In genomic region chr11:116836283-116836682, GRCm38 (mm10) we compare ENCODE assay signal across 2 mouse cellular contexts.
TF ChIP-seq lines count a peak whose summit lies in the region.

No protein-coding gene starts in this region.

TF ChIP-seq in MEL, 35 proteins besides CTCF, POLR2A, EP300 and RAD21:
- peak; percentile 68 for TF ChIP-seq ETS1 (IDR thresholded peaks at IDR 0.05; ENCODE audit: low read depth, low read length)
- TF ChIP-seq GATA1 (IDR thresholded peaks at IDR 0.05; ENCODE audit: low read depth, low read length), result peak; percentile 23; the same call in 1 of the 2 replicates
- no peak for TF ChIP-seq MAX (IDR thresholded peaks at IDR 0.05; ENCODE audit: low read length)
- TF ChIP-seq JUND (IDR thresholded peaks at IDR 0.05; ENCODE audit: low read depth, low read length), result no peak
- TF ChIP-seq NRF1 (IDR thresholded peaks at IDR 0.05; ENCODE audit: insufficient read depth, low read depth, low read length, poor library complexity, severe bottlenecking), result no peak

TF ChIP-seq in myocyte, 11 proteins besides CTCF, POLR2A, EP300 and RAD21:
- TF ChIP-seq TCF3 (IDR thresholded peaks at IDR 0.05; ENCODE audit: insufficient read length, low read depth) (no peak), MYOD1 (IDR thresholded peaks at IDR 0.05; ENCODE audit: control insufficient read depth in 1 of 3, insufficient read length in 2 of 3, low read depth in 2 of 3) (peak in 2 of 3 experiments; percentile 4 to 55), MYOG (IDR thresholded peaks at IDR 0.05; ENCODE audit: control insufficient read depth in 1 of 3, insufficient read depth in 1 of 3, insufficient read length in 2 of 3, low read depth in 2 of 3) (peak in 2 of 3 experiments; percentile 30 to 49), TCF12 (IDR thresholded peaks at IDR 0.05; ENCODE audit: insufficient read depth, poor library complexity, severe bottlenecking) (no peak), E2F4 (IDR thresholded peaks at IDR 0.05; ENCODE audit: insufficient read depth) (no peak)
